Mouse (Mus musculus) liver, embryonic 11.5 days (tissue): ENCODE results near the gene Mrps25. TPM values are rescaled to one million over a fixed set of nuclear protein-coding genes. Genes with fewer than 3 reads are reported as not detected.

Experiments
- ATAC-seq: fragments of 200-750 bp; cut with Nextera tagmentation; replicated peaks from 2 replicates; pipeline ENCODE4 v1.8.0; 2017; ENCODE audit warnings: moderate number of reproducible peaks, mild to moderate bottlenecking, moderate TSS enrichment, moderate library complexity; ENCODE audit not compliant: low FRiP score
- DNase-seq: peaks from one replicate; pipeline ENCODE4 v3.0.0-alpha.2; 2017; ENCODE audit warnings: low spot score
- H3K27ac ChIP-seq: fragments of 300-500 bp; sonication (generic); 2 replicates; pipeline ENCODE4 v1.5.1; 2014; ENCODE audit warnings: mild to moderate bottlenecking, low read depth, low read length, control low read depth
- H3K27me3 ChIP-seq: fragments of 300-500 bp; sonication (generic); replicated peaks from 2 replicates; pipeline ENCODE4 v1.6.1; 2014; ENCODE audit warnings: low read length, mixed read lengths; ENCODE audit not compliant: control insufficient read depth, insufficient read depth
- H3K36me3 ChIP-seq: fragments of 300-500 bp; sonication (generic); 2 replicates; pipeline ENCODE4 v1.6.1; 2014; ENCODE audit warnings: mild to moderate bottlenecking, low read length, moderate library complexity, mixed read lengths; ENCODE audit not compliant: control insufficient read depth, insufficient read depth
- H3K4me1 ChIP-seq: fragments of 300-500 bp; sonication (generic); replicated peaks from 2 replicates; pipeline ENCODE4 v1.6.1; 2014; ENCODE audit warnings: low read length, mixed read lengths; ENCODE audit not compliant: control insufficient read depth, insufficient read depth
- H3K4me2 ChIP-seq: fragments of 300-500 bp; sonication (generic); 2 replicates; pipeline ENCODE4 v1.6.1; 2014; ENCODE audit warnings: mild to moderate bottlenecking, control low read depth, moderate library complexity
- H3K4me3 ChIP-seq: fragments of 300-500 bp; sonication (generic); 2 replicates; pipeline ENCODE4 v1.5.1; 2014; ENCODE audit warnings: low read depth, low read length, control low read depth
- H3K9ac ChIP-seq: fragments of 300-500 bp; sonication (generic); 2 replicates; pipeline ENCODE4 v1.6.1; 2014; ENCODE audit warnings: low read depth, low read length, control low read depth
- H3K9me3 ChIP-seq: fragments of 300-500 bp; sonication (generic); 2 replicates; pipeline ENCODE4 v1.6.1; 2016; ENCODE audit warnings: low read length, inconsistent platforms, mixed read lengths; ENCODE audit not compliant: control insufficient read depth
- WGBS: fragments of 180-500 bp; shearing (Covaris S2); extraction: QIAGEN DNeasy Blood & Tissue Kit; methylation state at CpG from one replicate; pipeline ENCODE4 v1.1.7; 2014; 5-methylcytosine and 5-hydroxymethylcytosine counted together
- polyA plus RNA-seq: library from polyadenylated mRNA; unstranded; fragments of >200 nt; fragmentation: Nextera tagmentation; extraction: Ambion mirVana; gene quantifications from 2 replicates; pipeline ENCODE4 v1.2.1, GENCODE M21; 2014

Gene Mrps25
- polyA plus RNA-seq, 1 experiment from 2014 or later, result 114 TPM

- WGBS, result 10% methylated on average over 35 of the region's 35 CpGs
- peak; percentile 96 for ATAC-seq
- 0 out of 2 replicates have a peak, but pooled peaks cover 2% of the 10 kb centered on the region for H3K36me3 ChIP-seq
Measured at GRCm38 (mm10) chr6:92214773-92215449, 31.1 kb upstream of the Mrps25 start, which contains the start of gene Rbsn. Gene Rbsn (minus strand): TSS chr6:92214925.

GRCm38 (mm10) chr6:92214055-92214772 lies 30.4 kb upstream of the Mrps25 start:
- H3K9ac ChIP-seq, result peak overlapping the region; percentile 87
- peaks cover 9% of the 10 kb centered on the region for H3K4me1 ChIP-seq
- WGBS, result under 1% methylated on average over 48 of the region's 48 CpGs
- peak overlapping the region; percentile 87 for H3K4me2 ChIP-seq
- H3K4me3 ChIP-seq, result peak overlapping the region; percentile 89
- DNase-seq, result peak; percentile 38
- ATAC-seq, result peak; percentile 41
- 0 out of 2 replicates have a peak, but pooled peaks cover 2% of the 10 kb centered on the region for H3K36me3 ChIP-seq
- no peaks in the 10 kb centered on the region for H3K9me3 ChIP-seq
- peak overlapping the region; percentile 74; the same call in 1 of the 2 replicates for H3K27ac ChIP-seq
- no peaks in the 10 kb centered on the region for H3K27me3 ChIP-seq

More at GRCm38 (mm10) chr6:92214773-92215449, 31.1 kb upstream of the Mrps25 start, which contains the start of gene Rbsn:
- no peaks in the 10 kb centered on the region for H3K27me3 ChIP-seq
- H3K9me3 ChIP-seq, result no peaks in the 10 kb centered on the region
- H3K4me1 ChIP-seq, result peaks cover 9% of the 10 kb centered on the region
- H3K4me3 ChIP-seq, result peak within 1 kb of the TSS; percentile 89
- DNase-seq, result peak; percentile 88
- peak within 1 kb of the TSS; percentile 87 for H3K4me2 ChIP-seq
- peak within 1 kb of the TSS; percentile 74; the same call in 1 of the 2 replicates for H3K27ac ChIP-seq
- H3K9ac ChIP-seq, result peak within 1 kb of the TSS; percentile 87

- Histone ChIP-seq H3K4me2 (no peak overlapping the region), H3K9ac (no peak overlapping the region), H3K9me3 (no peaks in the 10 kb centered on the region), H3K27ac (no peak overlapping the region), H3K36me3 (peaks cover 23% of the 10 kb centered on the region; the same call in 1 of the 2 replicates), H3K4me1 (no peaks in the 10 kb centered on the region), H3K4me3 (no peak overlapping the region), H3K27me3 (no peaks in the 10 kb centered on the region)
- ATAC-seq, result no peak
- WGBS, result 88% methylated on average over 8 of the region's 8 CpGs
- no peak for DNase-seq
Measured at GRCm38 (mm10) chr6:92199414-92199813, 15.6 kb upstream of the Mrps25 start.

GRCm38 (mm10) chr6:92184178-92184577 lies 345 bp upstream of the Mrps25 start:
- H3K27ac ChIP-seq, result 0 out of 2 replicates have a peak overlapping the region, but pooled peaks have one; percentile 38
- H3K4me1 ChIP-seq, result peaks cover 8% of the 10 kb centered on the region
- H3K36me3 ChIP-seq, result peaks cover 14% of the 10 kb centered on the region
- peak overlapping the region; percentile 93 for H3K4me3 ChIP-seq
- peak overlapping the region; percentile 90 for H3K9ac ChIP-seq
- H3K9me3 ChIP-seq, result no peaks in the 10 kb centered on the region
- ATAC-seq (peak; percentile 68), DNase-seq (no peak)
- H3K4me2 ChIP-seq, result peak overlapping the region; percentile 92
- no peaks in the 10 kb centered on the region for H3K27me3 ChIP-seq
- 5% methylated on average over 10 of the region's 10 CpGs for WGBS

GRCm38 (mm10) chr6:92176450-92176849 lies 7.4 kb downstream of the Mrps25 start:
- Histone ChIP-seq H3K9me3 (no peaks in the 10 kb centered on the region), H3K27ac (no peak overlapping the region), H3K36me3 (peaks cover 43% of the 10 kb centered on the region), H3K4me1 (no peaks in the 10 kb centered on the region), H3K4me2 (no peak overlapping the region), H3K9ac (no peak overlapping the region), H3K27me3 (no peaks in the 10 kb centered on the region), H3K4me3 (no peak overlapping the region)
- DNase-seq, result no peak
- ATAC-seq, result no peak
- 81% methylated on average over 1 of the region's 1 CpGs for WGBS

- Histone ChIP-seq H3K27ac (no peak overlapping the region), H3K4me2 (no peak overlapping the region), H3K4me1 (no peaks in the 10 kb centered on the region), H3K27me3 (no peaks in the 10 kb centered on the region), H3K9ac (no peak overlapping the region), H3K9me3 (no peaks in the 10 kb centered on the region), H3K4me3 (no peak overlapping the region), H3K36me3 (peaks cover 33% of the 10 kb centered on the region)
- WGBS, result 73% methylated on average over 1 of the region's 1 CpGs
- no peak for ATAC-seq
- no peak for DNase-seq
Measured at GRCm38 (mm10) chr6:92162724-92163123, 21.1 kb downstream of the Mrps25 start.

- no peak overlapping the region for H3K4me3 ChIP-seq
- ATAC-seq (no peak), DNase-seq (no peak)
- no peak overlapping the region for H3K9ac ChIP-seq
- WGBS, result 90% methylated on average over 3 of the region's 3 CpGs
- H3K36me3 ChIP-seq, result peaks cover 47% of the 10 kb centered on the region
- H3K27ac ChIP-seq, result no peak overlapping the region
- H3K27me3 ChIP-seq, result no peaks in the 10 kb centered on the region
- no peaks in the 10 kb centered on the region for H3K4me1 ChIP-seq
- no peak overlapping the region for H3K4me2 ChIP-seq
- no peaks in the 10 kb centered on the region for H3K9me3 ChIP-seq
Measured at GRCm38 (mm10) chr6:92158801-92159200, 25.0 kb downstream of the Mrps25 start.

GRCm38 (mm10) chr6:92153774-92154173 lies 30.1 kb downstream of the Mrps25 start:
- WGBS, result 74% methylated on average over 1 of the region's 1 CpGs
- Histone ChIP-seq H3K9me3 (no peaks in the 10 kb centered on the region), H3K9ac (no peak overlapping the region), H3K4me2 (no peak overlapping the region), H3K4me1 (no peaks in the 10 kb centered on the region), H3K4me3 (no peak overlapping the region), H3K27me3 (no peaks in the 10 kb centered on the region), H3K36me3 (peaks cover 34% of the 10 kb centered on the region), H3K27ac (no peak overlapping the region)
- ATAC-seq (no peak), DNase-seq (no peak)
